Mouse (Mus musculus) MEL (cell line): ENCODE results near the gene Spc24. TPM values are rescaled to one million over a fixed set of nuclear protein-coding genes. Genes with fewer than 3 reads are reported as not detected.
"Not testable (repeated sequence)": the region's sequence is repeated elsewhere in the genome, so short reads cannot be mapped to it uniquely, and the experiment has no call there.

ENCODE experiments used
- DNase-seq: peaks from one replicate; pipeline ENCODE4 v3.0.0; 2011; ENCODE audit warnings: low read depth, low spot score
- H3K27ac ChIP-seq: 2 replicates; pipeline ENCODE4 v1.5.1; 2012; ENCODE audit warnings: low read depth, mild to moderate bottlenecking, control low read depth, low read length, moderate library complexity; ENCODE audit not compliant: control insufficient read depth
- H3K27me3 ChIP-seq, 2 experiments: fragments of 150-350 bp in 1 of 2; sonication (generic) in 1 of 2; 2 replicates each; pipeline ENCODE4 v1.6.1; 2012; ENCODE audit warnings: low read length in 2 of 2, mild to moderate bottlenecking in 2 of 2, improper control_type of control experiment in 1 of 2, moderate library complexity in 1 of 2; ENCODE audit not compliant: insufficient read depth in 2 of 2, control insufficient read depth in 1 of 2
- H3K36me3 ChIP-seq, 2 experiments: 2 replicates each; pipeline ENCODE4 v1.6.1; 2012 to 2014; ENCODE audit warnings: low read length in 2 of 2, improper control_type of control experiment in 1 of 2, inconsistent platforms in 1 of 2, mild to moderate bottlenecking in 1 of 2; ENCODE audit not compliant: insufficient read depth in 2 of 2, control insufficient read depth in 1 of 2
- H3K4me1 ChIP-seq, 2 experiments: fragments of 150-350 bp in 1 of 2; sonication (generic) in 1 of 2; 2 replicates each; pipeline ENCODE4 v1.6.1; 2012; ENCODE audit warnings: low read length in 2 of 2, improper control_type of control experiment in 1 of 2, mild to moderate bottlenecking in 1 of 2; ENCODE audit not compliant: insufficient read depth in 2 of 2, control insufficient read depth in 1 of 2
- H3K4me3 ChIP-seq, 2 experiments: fragments of 150-350 bp in 1 of 2; sonication (generic) in 1 of 2; 2 replicates each; pipeline ENCODE4 v1.5.1; 2012; ENCODE audit warnings: low read depth in 2 of 2, low read length in 2 of 2, mild to moderate bottlenecking in 2 of 2, moderate library complexity in 2 of 2, control low read depth in 1 of 2, improper control_type of control experiment in 1 of 2; ENCODE audit not compliant: control insufficient read depth in 1 of 2, insufficient read depth in 1 of 2
- H3K79me2 ChIP-seq: 2 replicates; pipeline ENCODE4 v1.6.1; 2012; ENCODE audit warnings: mild to moderate bottlenecking, low read length, moderate library complexity; ENCODE audit not compliant: control insufficient read depth, poor library complexity, insufficient read depth
- H3K9ac ChIP-seq: 2 replicates; pipeline ENCODE4 v1.6.1; 2012; ENCODE audit warnings: low read depth, mild to moderate bottlenecking, control low read depth, low read length, moderate library complexity; ENCODE audit not compliant: control insufficient read depth, poor library complexity, severe bottlenecking
- H3K9me3 ChIP-seq: fragments of 150-350 bp; sonication (generic); replicated peaks from 2 replicates; pipeline ENCODE4 v1.6.1; 2012; ENCODE audit warnings: mild to moderate bottlenecking, low read length, improper control_type of control experiment, moderate library complexity; ENCODE audit not compliant: insufficient read depth
- BHLHE40 ChIP-seq: IDR thresholded peaks from 2 replicates; pipeline ENCODE4 v1.6.1; 2012; ENCODE audit warnings: low read depth, mild to moderate bottlenecking, inconsistent platforms, low read length, improper control_type of control experiment, borderline replicate concordance
- ELF1 ChIP-seq: IDR thresholded peaks from 2 replicates; pipeline ENCODE4 v1.6.1; 2014; ENCODE audit warnings: low read depth, mild to moderate bottlenecking, inconsistent platforms, low read length, improper control_type of control experiment, moderate library complexity
- EP300 ChIP-seq, 2 experiments: IDR thresholded peaks; 2 replicates each; pipeline ENCODE4 v1.6.1; 2011; ENCODE audit warnings: improper control_type of control experiment in 2 of 2, low read length in 2 of 2, low read depth in 1 of 2, mild to moderate bottlenecking in 1 of 2
- ETS1 ChIP-seq: IDR thresholded peaks from 2 replicates; pipeline ENCODE4 v1.6.1; 2012; ENCODE audit warnings: low read depth, mild to moderate bottlenecking, inconsistent platforms, low read length, improper control_type of control experiment, moderate library complexity
- MAFK ChIP-seq: IDR thresholded peaks from 2 replicates; pipeline ENCODE4 v1.6.1; 2011; ENCODE audit warnings: low read depth, mild to moderate bottlenecking, low read length, improper control_type of control experiment, borderline replicate concordance
- MAX ChIP-seq: IDR thresholded peaks from 2 replicates; pipeline ENCODE4 v1.6.1; 2011; ENCODE audit warnings: low read length, improper control_type of control experiment
- MAZ ChIP-seq: IDR thresholded peaks from 2 replicates; pipeline ENCODE4 v1.6.1; 2012; ENCODE audit warnings: low read depth, mild to moderate bottlenecking, inconsistent platforms, low read length, improper control_type of control experiment
- MEF2A ChIP-seq: IDR thresholded peaks from 2 replicates; pipeline ENCODE4 v1.6.1; 2014; ENCODE audit warnings: low read depth, mild to moderate bottlenecking, inconsistent platforms, low read length, improper control_type of control experiment; ENCODE audit not compliant: poor library complexity, insufficient replicate concordance, severe bottlenecking; ENCODE audit errors: extremely low read depth
- MXI1 ChIP-seq: IDR thresholded peaks from 2 replicates; pipeline ENCODE4 v1.6.1; 2011; ENCODE audit warnings: mild to moderate bottlenecking, low read depth, low read length, improper control_type of control experiment
- MYC ChIP-seq: IDR thresholded peaks from 2 replicates; pipeline ENCODE4 v1.6.1; 2011; ENCODE audit warnings: low read depth, mild to moderate bottlenecking, low read length, improper control_type of control experiment, moderate library complexity
- NRF1 ChIP-seq: IDR thresholded peaks from 2 replicates; pipeline ENCODE4 v1.6.1; 2014; ENCODE audit warnings: low read depth, mild to moderate bottlenecking, inconsistent platforms, low read length, improper control_type of control experiment, moderate library complexity; ENCODE audit not compliant: poor library complexity, insufficient read depth, severe bottlenecking
- POLR2A ChIP-seq, 2 experiments: IDR thresholded peaks; 2 replicates each; pipeline ENCODE4 v1.6.1; 2011 to 2012; ENCODE audit warnings: low read length in 2 of 2, mild to moderate bottlenecking in 2 of 2, control low read depth in 1 of 2, improper control_type of control experiment in 1 of 2, low read depth in 1 of 2, moderate library complexity in 1 of 2; ENCODE audit not compliant: control insufficient read depth in 1 of 2, insufficient read depth in 1 of 2, poor library complexity in 1 of 2
- POLR2AphosphoS5 ChIP-seq: IDR thresholded peaks from 2 replicates; pipeline ENCODE4 v1.6.1; 2012; ENCODE audit warnings: low read depth, borderline replicate concordance, mild to moderate bottlenecking, inconsistent platforms, low read length, moderate library complexity, mixed read lengths
- RCOR1 ChIP-seq: IDR thresholded peaks from 2 replicates; pipeline ENCODE4 v1.6.1; 2012; ENCODE audit warnings: low read depth, mild to moderate bottlenecking, inconsistent platforms, low read length, improper control_type of control experiment
- TCF12 ChIP-seq: IDR thresholded peaks from 2 replicates; pipeline ENCODE4 v1.6.1; 2014; ENCODE audit warnings: low read depth, mild to moderate bottlenecking, inconsistent platforms, low read length, improper control_type of control experiment, moderate library complexity
- UBTF ChIP-seq: IDR thresholded peaks from 2 replicates; pipeline ENCODE4 v1.6.1; 2012; ENCODE audit warnings: low read depth, mild to moderate bottlenecking, inconsistent platforms, low read length, improper control_type of control experiment, moderate library complexity, borderline replicate concordance; ENCODE audit not compliant: insufficient read depth
- USF1 ChIP-seq: IDR thresholded peaks from 2 replicates; pipeline ENCODE4 v1.6.1; 2014; ENCODE audit warnings: low read depth, mild to moderate bottlenecking, inconsistent platforms, low read length, improper control_type of control experiment, moderate library complexity
- ZMIZ1 ChIP-seq: IDR thresholded peaks from 2 replicates; pipeline ENCODE4 v1.6.1; 2012; ENCODE audit warnings: low read depth, mild to moderate bottlenecking, inconsistent platforms, low read length, improper control_type of control experiment, moderate library complexity
- ZNF384 ChIP-seq: IDR thresholded peaks from 2 replicates; pipeline ENCODE4 v1.6.1; 2012; ENCODE audit warnings: low read depth, mild to moderate bottlenecking, inconsistent platforms, low read length, improper control_type of control experiment
- polyA plus RNA-seq, 2 experiments: library from polyadenylated mRNA; stranded (reverse) in 1 of 2; unstranded in 1 of 2; fragments of >175 nt in 1 of 2; fragments of >200 nt in 1 of 2; gene quantifications; 2 replicates each; pipeline versions ENCODE4 v1.2.1 to v1.2.4; 2012; ENCODE audit warnings: low replicate concordance in 2 of 2, low read depth in 1 of 2; ENCODE audit not compliant: insufficient read length in 2 of 2, insufficient read depth in 1 of 2, missing spikeins in 1 of 2
- total RNA-seq: library from RNA; depleted of rRNA; stranded (reverse); fragments of 300-350 nt; gene quantifications from 2 replicates; pipeline ENCODE4 v1.2.3, GENCODE M21; 2012

The Spc24 gene
- total and polyA plus RNA-seq, 3 experiments, result 304 to 377 TPM; not detected in 1

- no peak overlapping the region for H3K27ac ChIP-seq
- peaks cover 4 to 7% of the 10 kb centered on the region in 2 experiments; a peak in 3 of 4 replicates for H3K4me1 ChIP-seq
- H3K79me2 ChIP-seq, result no peaks in the 10 kb centered on the region; the same call in 1 of the 2 replicates
- no peaks in the 10 kb centered on the region for H3K27me3 ChIP-seq
- no peak overlapping the region for H3K4me3 ChIP-seq
- no peak overlapping the region for H3K9ac ChIP-seq
- H3K9me3 ChIP-seq, result no peaks in the 10 kb centered on the region
- no peak for DNase-seq
- no peaks in the 10 kb centered on the region for H3K36me3 ChIP-seq
- TF ChIP-seq MYC (no peak), POLR2A (IDR thresholded peaks at IDR 0.05; ENCODE audit: control insufficient read depth in 1 of 2, insufficient read depth in 1 of 2, low read depth in 1 of 2, low read length in 2 of 2, poor library complexity in 1 of 2) (no peak), MAFK (no peak)
Observed at GRCm38 (mm10) chr9:21794344-21794834, 34.3 kb upstream of the Spc24 start.

GRCm38 (mm10) chr9:21793507-21793906 lies 33.4 kb upstream of the Spc24 start:
- H3K27me3 ChIP-seq, H3K4me1 ChIP-seq, H3K9ac ChIP-seq, H3K27ac ChIP-seq, H3K9me3 ChIP-seq, H3K36me3 ChIP-seq, H3K4me3 ChIP-seq, DNase-seq, H3K79me2 ChIP-seq: not testable (repeated sequence)
- peak; percentile 95; the same call in 1 of the 2 replicates for TF ChIP-seq POLR2AphosphoS5

GRCm38 (mm10) chr9:21792644-21793043 lies 32.5 kb upstream of the Spc24 start:
- no peak for DNase-seq
- no peak overlapping the region for H3K27ac ChIP-seq
- peak; percentile 77 for TF ChIP-seq ETS1
- no peak for TF ChIP-seq ZNF384
- TF ChIP-seq MXI1, result 0 out of 2 replicates have a peak, but pooled peaks have one; percentile 14
- H3K4me3 ChIP-seq, result no peak overlapping the region
- no peaks in the 10 kb centered on the region for H3K27me3 ChIP-seq
- H3K4me1 ChIP-seq, result peaks cover 0 to 5% of the 10 kb centered on the region in 2 experiments; a peak in 2 of 4 replicates
- H3K36me3 ChIP-seq, result no peaks in the 10 kb centered on the region
- no peaks in the 10 kb centered on the region for H3K9me3 ChIP-seq
- H3K9ac ChIP-seq, result no peak overlapping the region
- H3K79me2 ChIP-seq, result no peaks in the 10 kb centered on the region

GRCm38 (mm10) chr9:21791861-21792260 lies 31.8 kb upstream of the Spc24 start:
- no peaks in the 10 kb centered on the region for H3K27me3 ChIP-seq
- H3K9me3 ChIP-seq, result no peaks in the 10 kb centered on the region
- no peak overlapping the region for H3K4me3 ChIP-seq
- H3K4me1 ChIP-seq, result no peaks in the 10 kb centered on the region; a peak in 1 of 4 replicates
- no peaks in the 10 kb centered on the region for H3K79me2 ChIP-seq
- H3K9ac ChIP-seq, result no peak overlapping the region
- H3K36me3 ChIP-seq, result no peaks in the 10 kb centered on the region
- DNase-seq, result no peak
- H3K27ac ChIP-seq, result no peak overlapping the region
- TF ChIP-seq MXI1 (no peak), MEF2A (no peak), UBTF (no peak), NRF1 (no peak), TCF12 (no peak), ELF1 (no peak), MAZ (no peak), EP300 (IDR thresholded peaks at IDR 0.05; ENCODE audit: low read depth in 1 of 2, low read length in 2 of 2) (no peak), MYC (no peak), ZMIZ1 (no peak), RCOR1 (no peak), BHLHE40 (no peak), USF1 (no peak), MAX (no peak)
